Mouse (Mus musculus) lung, embryonic 15.5 days (tissue): ENCODE measurements around the gene Med24. TPM values are rescaled to one million over a fixed set of nuclear protein-coding genes. Genes with fewer than 3 reads are reported as not detected.

Experiments
- ATAC-seq: fragments of 200-750 bp; cut with Nextera tagmentation; 2 replicates; pipeline ENCODE4 v1.8.0; 2017; ENCODE audit warnings: moderate number of reproducible peaks, borderline replicate concordance; ENCODE audit not compliant: low FRiP score, low TSS enrichment; ENCODE audit errors: extremely low read depth
- H3K27ac ChIP-seq: fragments of 300-500 bp; sonication (generic); 2 replicates; pipeline ENCODE4 v1.5.1; 2015; ENCODE audit warnings: moderate library complexity, mild to moderate bottlenecking, inconsistent platforms
- H3K27me3 ChIP-seq: fragments of 300-500 bp; sonication (generic); 2 replicates; pipeline ENCODE4 v1.6.1; 2015; ENCODE audit warnings: inconsistent platforms
- H3K36me3 ChIP-seq: fragments of 300-500 bp; sonication (generic); 2 replicates; pipeline ENCODE4 v1.6.1; 2015; ENCODE audit warnings: inconsistent platforms
- H3K4me1 ChIP-seq: fragments of 300-500 bp; sonication (generic); 2 replicates; pipeline ENCODE4 v1.6.1; 2015; ENCODE audit warnings: inconsistent platforms
- H3K4me2 ChIP-seq: fragments of 300-500 bp; sonication (generic); 2 replicates; pipeline ENCODE4 v1.6.1; 2015; ENCODE audit warnings: inconsistent platforms, mild to moderate bottlenecking, moderate library complexity
- H3K4me3 ChIP-seq: fragments of 300-500 bp; sonication (generic); 2 replicates; pipeline ENCODE4 v1.5.1; 2015; ENCODE audit warnings: mild to moderate bottlenecking, inconsistent platforms
- H3K9ac ChIP-seq: fragments of 300-500 bp; sonication (generic); 2 replicates; pipeline ENCODE4 v1.6.1; 2015; ENCODE audit warnings: inconsistent platforms
- H3K9me3 ChIP-seq: fragments of 300-500 bp; sonication (generic); 2 replicates; pipeline ENCODE4 v1.6.1; 2016; ENCODE audit warnings: inconsistent platforms
- WGBS: fragments of 180-500 bp; shearing (Covaris S2); methylation state at CpG from one replicate; pipeline ENCODE4 v1.1.7; 2015; 5-methylcytosine and 5-hydroxymethylcytosine counted together
- polyA plus RNA-seq: library from polyadenylated mRNA; unstranded; fragments of >200 nt; fragmentation: Nextera tagmentation; extraction: Ambion mirVana; gene quantifications from 2 replicates; pipeline ENCODE4 v1.2.1, GENCODE M21; 2015

Med24 gene
- polyA plus RNA-seq, 1 experiment from 2014 or later = 53.0 TPM

GRCm38 (mm10) chr11:98770096-98770975, 41.1 kb upstream of the Med24 start:
- Histone ChIP-seq H3K4me1 (peaks cover 91% of the 10 kb centered on the region), H3K4me2 (no peak overlapping the region), H3K27ac (no peak overlapping the region), H3K27me3 (no peaks in the 10 kb centered on the region), H3K36me3 (peaks cover 7% of the 10 kb centered on the region; the same call in 1 of the 2 replicates), H3K9ac (no peak overlapping the region), H3K4me3 (no peak overlapping the region), H3K9me3 (no peaks in the 10 kb centered on the region)
- 86% methylated on average over 26 of the region's 26 CpGs for WGBS
- ATAC-seq = no peak

GRCm38 (mm10) chr11:98769007-98769954, 40.0 kb upstream of the Med24 start:
- peaks cover 13% of the 10 kb centered on the region for H3K36me3 ChIP-seq
- H3K27me3 ChIP-seq = no peaks in the 10 kb centered on the region
- no peak overlapping the region for H3K4me3 ChIP-seq
- H3K4me2 ChIP-seq = no peak overlapping the region
- peaks cover 91% of the 10 kb centered on the region for H3K4me1 ChIP-seq
- no peaks in the 10 kb centered on the region for H3K9me3 ChIP-seq
- peak overlapping the region; percentile 77 for H3K27ac ChIP-seq
- 78% methylated on average over 25 of the region's 25 CpGs for WGBS
- no peak for ATAC-seq
- peak overlapping the region; percentile 27; the same call in 1 of the 2 replicates for H3K9ac ChIP-seq

- 18% methylated on average over 37 of the region's 39 CpGs for WGBS
Measured at GRCm38 (mm10) chr11:98768127-98769006, 39.1 kb upstream of the Med24 start.

GRCm38 (mm10) chr11:98767713-98768112, 38.5 kb upstream of the Med24 start:
- WGBS = 20% methylated on average over 4 of the region's 4 CpGs
- Histone ChIP-seq H3K9ac (peak overlapping the region; percentile 27; the same call in 1 of the 2 replicates), H3K36me3 (peaks cover 26% of the 10 kb centered on the region), H3K4me2 (peak overlapping the region; percentile 49), H3K27me3 (no peaks in the 10 kb centered on the region), H3K9me3 (no peaks in the 10 kb centered on the region), H3K4me3 (peak overlapping the region; percentile 14), H3K4me1 (peaks cover 91% of the 10 kb centered on the region), H3K27ac (peak overlapping the region; percentile 77)
- ATAC-seq = no peak

More at GRCm38 (mm10) chr11:98768127-98769006, 39.1 kb upstream of the Med24 start:
- Histone ChIP-seq H3K9ac (peak overlapping the region; percentile 27), H3K36me3 (peaks cover 22% of the 10 kb centered on the region), H3K27ac (peak overlapping the region; percentile 77), H3K4me3 (peak overlapping the region; percentile 14), H3K9me3 (no peaks in the 10 kb centered on the region), H3K4me1 (peaks cover 93% of the 10 kb centered on the region), H3K4me2 (peak overlapping the region; percentile 49), H3K27me3 (no peaks in the 10 kb centered on the region)
- peak; percentile 9; the same call in 1 of the 2 replicates for ATAC-seq

- Histone ChIP-seq H3K36me3 (peaks cover 26% of the 10 kb centered on the region), H3K4me1 (peaks cover 91% of the 10 kb centered on the region), H3K9me3 (no peaks in the 10 kb centered on the region), H3K4me3 (no peak overlapping the region), H3K4me2 (peak overlapping the region; percentile 18; the same call in 1 of the 2 replicates), H3K27ac (peak overlapping the region; percentile 77; the same call in 1 of the 2 replicates), H3K27me3 (no peaks in the 10 kb centered on the region), H3K9ac (no peak overlapping the region)
- ATAC-seq = peak; percentile 8; the same call in 1 of the 2 replicates
- WGBS = 15% methylated on average over 9 of the region's 9 CpGs
Measured at GRCm38 (mm10) chr11:98767276-98767675, 38.0 kb upstream of the Med24 start.

GRCm38 (mm10) chr11:98766816-98767215, 37.6 kb upstream of the Med24 start:
- Histone ChIP-seq H3K4me1 (peaks cover 91% of the 10 kb centered on the region), H3K36me3 (peaks cover 29% of the 10 kb centered on the region), H3K27me3 (no peaks in the 10 kb centered on the region), H3K9ac (no peak overlapping the region), H3K9me3 (no peaks in the 10 kb centered on the region), H3K4me2 (peak overlapping the region; percentile 18; the same call in 1 of the 2 replicates), H3K27ac (peak overlapping the region; percentile 77), H3K4me3 (no peak overlapping the region)
- peak; percentile 5; the same call in 1 of the 2 replicates for ATAC-seq
- WGBS = 31% methylated on average over 5 of the region's 5 CpGs

GRCm38 (mm10) chr11:98766346-98766745, 37.1 kb upstream of the Med24 start:
- no peak for ATAC-seq
- Histone ChIP-seq H3K27ac (peak overlapping the region; percentile 77), H3K9ac (no peak overlapping the region), H3K27me3 (no peaks in the 10 kb centered on the region), H3K4me2 (no peak overlapping the region; the same call in 1 of the 2 replicates), H3K4me3 (no peak overlapping the region), H3K36me3 (peaks cover 34% of the 10 kb centered on the region), H3K4me1 (peaks cover 87% of the 10 kb centered on the region), H3K9me3 (no peaks in the 10 kb centered on the region)
- 29% methylated on average over 2 of the region's 2 CpGs for WGBS

GRCm38 (mm10) chr11:98765421-98766309, 36.4 kb upstream of the Med24 start:
- H3K36me3 ChIP-seq = peaks cover 39% of the 10 kb centered on the region
- H3K9ac ChIP-seq = 0 out of 2 replicates have a peak overlapping the region, but pooled peaks have one; percentile 2
- no peaks in the 10 kb centered on the region for H3K27me3 ChIP-seq
- H3K27ac ChIP-seq = peak overlapping the region; percentile 77
- H3K9me3 ChIP-seq = no peaks in the 10 kb centered on the region
- no peak overlapping the region for H3K4me2 ChIP-seq
- peak; percentile 23; the same call in 1 of the 2 replicates for ATAC-seq
- H3K4me3 ChIP-seq = no peak overlapping the region
- H3K4me1 ChIP-seq = peaks cover 82% of the 10 kb centered on the region
- 15% methylated on average over 7 of the region's 9 CpGs for WGBS

- H3K9me3 ChIP-seq = no peaks in the 10 kb centered on the region
- H3K4me3 ChIP-seq = no peak overlapping the region
- ATAC-seq = no peak
- peak overlapping the region; percentile 77; the same call in 1 of the 2 replicates for H3K27ac ChIP-seq
- peaks cover 76% of the 10 kb centered on the region for H3K4me1 ChIP-seq
- H3K9ac ChIP-seq = no peak overlapping the region
- peaks cover 48% of the 10 kb centered on the region for H3K36me3 ChIP-seq
- no peak overlapping the region for H3K4me2 ChIP-seq
- no peaks in the 10 kb centered on the region for H3K27me3 ChIP-seq
Measured at GRCm38 (mm10) chr11:98764746-98765145, 35.5 kb upstream of the Med24 start.

GRCm38 (mm10) chr11:98764091-98764490, 34.9 kb upstream of the Med24 start:
- Histone ChIP-seq H3K27ac (peak overlapping the region; percentile 77; the same call in 1 of the 2 replicates), H3K36me3 (peaks cover 50% of the 10 kb centered on the region), H3K4me1 (peaks cover 71% of the 10 kb centered on the region), H3K27me3 (no peaks in the 10 kb centered on the region), H3K4me3 (no peak overlapping the region), H3K4me2 (no peak overlapping the region), H3K9ac (no peak overlapping the region), H3K9me3 (no peaks in the 10 kb centered on the region)
- no peak for ATAC-seq
- 68% methylated on average over 18 of the region's 18 CpGs for WGBS
